ENCODE assay signal across 22 mouse cellular contexts in genomic region chrX:134690871-134691539, GRCm38 (mm10). TPM values are rescaled to one million over a fixed set of nuclear protein-coding genes. Genes with fewer than 3 reads are reported as not detected.
A peak's percentile ranks its signal among the peaks of the same experiment; 100 is the strongest.
DNase-seq lines count a peak whose midpoint lies in the region; ATAC-seq lines count a peak whose summit lies in the region.
"Had no signal": no experiment of that assay in that cellular context is flagged by ENCODE, and none has a peak within 500 bp of the region (broad histone marks: within the 10 kb centered on the region; RNA-seq: fewer than 3 reads in every experiment).

No protein-coding gene starts in this region.

- no peak overlapping the region for H3K4me2 ChIP-seq in kidney, embryonic 15.5 days
- H3K4me2 ChIP-seq: forebrain, embryonic 15.5 days; heart, embryonic 15.5 days; liver, embryonic 11.5 days; lung, embryonic 14.5 days; midbrain, embryonic 11.5 days had no signal

- ATAC-seq in kidney, embryonic 15.5 days (replicated peaks; ENCODE audit: low FRiP score) = no peak
- ATAC-seq: activated CD4-positive, CD25-positive, alpha-beta regulatory T cell, adult 4 months; forebrain, embryonic 15.5 days; Patski had no signal

- peaks cover 5% of the 10 kb centered on the region; the same call in 1 of the 2 replicates for H3K4me1 ChIP-seq in kidney, embryonic 15.5 days
- H3K4me1 ChIP-seq: heart, embryonic 15.5 days had no signal

- no peak overlapping the region for H3K4me3 ChIP-seq in kidney, embryonic 15.5 days (replicated peaks)
- H3K4me3 ChIP-seq: erythroblast, embryonic 14.5 days; forebrain, embryonic 15.5 days; gastrocnemius, adult 2 months; heart, adult 2 months; heart, embryonic 15.5 days; hindbrain, embryonic 10.5 days had no signal

- H3K27me3 ChIP-seq in kidney, embryonic 15.5 days = peaks cover 29% of the 10 kb centered on the region
- H3K27me3 ChIP-seq: forebrain, embryonic 15.5 days; heart, embryonic 15.5 days had no signal

- no peaks in the 10 kb centered on the region for H3K9me3 ChIP-seq in kidney, embryonic 15.5 days (replicated peaks)
- H3K9me3 ChIP-seq: forebrain, embryonic 15.5 days; heart, embryonic 15.5 days; hindbrain, embryonic 10.5 days had no signal

- 90% methylated on average over 10 of the region's 10 CpGs for WGBS in kidney, embryonic 15.5 days

- DNase-seq in kidney, adult 11 months = peak; percentile 54
- DNase-seq in 416B (ENCODE audit: low read depth) = peak; percentile 40
- DNase-seq in adrenal gland, adult 8-10 months = peak; percentile 33
- DNase-seq in kidney, adult 9 months = peak; percentile 37
- DNase-seq in gastrocnemius, adult 18-20 months (ENCODE audit: low spot score) = no peak
- no peak for DNase-seq in embryo, embryonic 10.5 days (ENCODE audit: low spot score)
- DNase-seq: gastrocnemius, adult 2 months; heart, adult 2 months; layer of hippocampus, postnatal 36 days; left cerebral cortex, postnatal 4 days; lung, embryonic 14.5 days; thymus, postnatal 36 days had no signal

- H3K36me3 ChIP-seq in kidney, embryonic 15.5 days = peaks cover 58% of the 10 kb centered on the region

- H3K9ac ChIP-seq in kidney, embryonic 15.5 days = no peak overlapping the region
- H3K9ac ChIP-seq: forebrain, embryonic 15.5 days; heart, embryonic 15.5 days; lung, embryonic 14.5 days had no signal

- H3K27ac ChIP-seq in kidney, embryonic 15.5 days = no peak overlapping the region
- H3K27ac ChIP-seq: forebrain, embryonic 15.5 days; gastrocnemius, adult 2 months; heart, adult 2 months; heart, embryonic 15.5 days; hindbrain, embryonic 10.5 days; macrophage had no signal

RNA-seq across cellular contexts. Expression of gene Armcx4, which starts 4.7 kb away (rescaled TPM):
- 4.5 and 4.6 TPM in 2 replicates for polyA plus RNA-seq in kidney, embryonic 15.5 days (2015; fragmentation: Nextera tagmentation; extraction: Ambion mirVana)
- 10 to 100 TPM in 2 of 4 experiments, 1 to 10 TPM in 2; 9.2 to 13.7 (median 10.2) TPM for total RNA-seq in adrenal gland, adult 8-10 months (2022)
- 1 to 10 TPM; 4.6 to 5.9 TPM for total RNA-seq in gastrocnemius, adult 18-20 months (2021)
- polyA plus RNA-seq: erythroblast, embryonic 14.5 days had no signal

RNA-seq across cellular contexts. Expression of gene Armcx1, which starts 26.8 kb away (rescaled TPM):
- 50.5 and 55.0 TPM in 2 replicates for polyA plus RNA-seq in kidney, embryonic 15.5 days (2015; fragmentation: Nextera tagmentation; extraction: Ambion mirVana)
- total RNA-seq in adrenal gland, adult 8-10 months (2022) = 10 to 100 TPM; 17.2 to 33.8 (median 26.0) TPM
- total RNA-seq in gastrocnemius, adult 18-20 months (2021) = 1 to 10 TPM; 1.4 to 1.5 TPM
- polyA plus RNA-seq: erythroblast, embryonic 14.5 days; Patski had no signal

Comparison
In these comparisons a context has a peak if more than half of its experiments do, and no peak if none do; other contexts are left out.
1. DNase-seq: peak in kidney, adult 11 months (single experiment), 416B (single experiment), adrenal gland, adult 8-10 months (single experiment) and kidney, adult 9 months (single experiment); none in gastrocnemius, adult 18-20 months (single experiment) and embryo, embryonic 10.5 days (single experiment).
2. RNA of gene Armcx1, which starts 26.8 kb away (total RNA-seq): 17.2 to 33.8 TPM in adrenal gland, adult 8-10 months; 1.4 to 1.5 TPM in gastrocnemius, adult 18-20 months; every median in the first group is over 4 times any median in the second.